Mouse (Mus musculus): Measurements from ENCODE around the gene Cpped1. TPM values are rescaled to one million over a fixed set of nuclear protein-coding genes. Genes with fewer than 3 reads are reported as not detected.

The Cpped1 gene
- polyA plus RNA-seq, 1 experiment from 2014 or later, result 21.8 TPM

- WGBS, result 48% methylated on average over 4 of the region's 4 CpGs
- no peaks in the 10 kb centered on the region for H3K9me3 ChIP-seq (ENCODE audit: control insufficient read depth, low read length)
- no peaks in the 10 kb centered on the region for H3K36me3 ChIP-seq (ENCODE audit: control insufficient read depth, insufficient read depth, low read length)
- H3K4me2 ChIP-seq (ENCODE audit: low read depth, low read length), result no peak overlapping the region
- H3K27me3 ChIP-seq (ENCODE audit: control insufficient read depth, insufficient read depth, low read depth, low read length), result no peaks in the 10 kb centered on the region
- H3K27ac ChIP-seq (ENCODE audit: low read length), result no peak overlapping the region
- H3K4me3 ChIP-seq (ENCODE audit: low read length), result no peak overlapping the region
- H3K9ac ChIP-seq (ENCODE audit: low read length), result no peak overlapping the region
- H3K4me1 ChIP-seq (replicated peaks; ENCODE audit: control insufficient read depth, insufficient read depth, low read length), result no peaks in the 10 kb centered on the region
- no peak for ATAC-seq (ENCODE audit: low read depth)
Measured at GRCm38 (mm10) chr16:11785806-11786205, 123.4 kb downstream of the Cpped1 start.

GRCm38 (mm10) chr16:11784354-11784753 lies 124.9 kb downstream of the Cpped1 start:
- Histone ChIP-seq H3K4me1 (replicated peaks; ENCODE audit: control insufficient read depth, insufficient read depth, low read length) (no peaks in the 10 kb centered on the region), H3K4me3 (ENCODE audit: low read length) (no peak overlapping the region), H3K36me3 (ENCODE audit: control insufficient read depth, insufficient read depth, low read length) (no peaks in the 10 kb centered on the region), H3K27me3 (ENCODE audit: control insufficient read depth, insufficient read depth, low read depth, low read length) (no peaks in the 10 kb centered on the region), H3K4me2 (ENCODE audit: low read depth, low read length) (no peak overlapping the region), H3K9me3 (ENCODE audit: control insufficient read depth, low read length) (no peaks in the 10 kb centered on the region), H3K27ac (ENCODE audit: low read length) (no peak overlapping the region), H3K9ac (ENCODE audit: low read length) (no peak overlapping the region)
- 62% methylated on average over 4 of the region's 4 CpGs for WGBS
- ATAC-seq (ENCODE audit: low read depth), result no peak

GRCm38 (mm10) chr16:11783337-11783736 lies 125.9 kb downstream of the Cpped1 start:
- no peaks in the 10 kb centered on the region for H3K4me1 ChIP-seq (replicated peaks; ENCODE audit: control insufficient read depth, insufficient read depth, low read length)
- no peak overlapping the region for H3K4me2 ChIP-seq (ENCODE audit: low read depth, low read length)
- H3K36me3 ChIP-seq (ENCODE audit: control insufficient read depth, insufficient read depth, low read length), result no peaks in the 10 kb centered on the region
- no peak overlapping the region for H3K9ac ChIP-seq (ENCODE audit: low read length)
- no peaks in the 10 kb centered on the region for H3K9me3 ChIP-seq (ENCODE audit: control insufficient read depth, low read length)
- no peak overlapping the region for H3K4me3 ChIP-seq (ENCODE audit: low read length)
- no peak for ATAC-seq (ENCODE audit: low read depth)
- H3K27ac ChIP-seq (ENCODE audit: low read length), result no peak overlapping the region
- no peaks in the 10 kb centered on the region for H3K27me3 ChIP-seq (ENCODE audit: control insufficient read depth, insufficient read depth, low read depth, low read length)

GRCm38 (mm10) chr16:11782082-11782481 lies 127.2 kb downstream of the Cpped1 start:
- Histone ChIP-seq H3K9ac (ENCODE audit: low read length) (no peak overlapping the region), H3K36me3 (ENCODE audit: control insufficient read depth, insufficient read depth, low read length) (no peaks in the 10 kb centered on the region), H3K4me2 (ENCODE audit: low read depth, low read length) (no peak overlapping the region), H3K4me3 (ENCODE audit: low read length) (no peak overlapping the region), H3K9me3 (ENCODE audit: control insufficient read depth, low read length) (no peaks in the 10 kb centered on the region), H3K27ac (ENCODE audit: low read length) (no peak overlapping the region), H3K4me1 (replicated peaks; ENCODE audit: control insufficient read depth, insufficient read depth, low read length) (no peaks in the 10 kb centered on the region), H3K27me3 (ENCODE audit: control insufficient read depth, insufficient read depth, low read depth, low read length) (no peaks in the 10 kb centered on the region)
- no peak for ATAC-seq (ENCODE audit: low read depth)
- 13% methylated on average over 2 of the region's 2 CpGs for WGBS

GRCm38 (mm10) chr16:11778715-11779460 lies 130.4 kb downstream of the Cpped1 start:
- no peak overlapping the region for H3K4me2 ChIP-seq (ENCODE audit: low read depth, low read length)

GRCm38 (mm10) chr16:11778191-11778590 lies 131.1 kb downstream of the Cpped1 start:
- no peak for ATAC-seq (ENCODE audit: low read depth)
- H3K9me3 ChIP-seq (ENCODE audit: control insufficient read depth, low read length), result no peaks in the 10 kb centered on the region
- H3K27ac ChIP-seq (ENCODE audit: low read length), result no peak overlapping the region
- no peak overlapping the region for H3K4me3 ChIP-seq (ENCODE audit: low read length)
- no peaks in the 10 kb centered on the region for H3K27me3 ChIP-seq (ENCODE audit: control insufficient read depth, insufficient read depth, low read depth, low read length)
- no peaks in the 10 kb centered on the region for H3K4me1 ChIP-seq (replicated peaks; ENCODE audit: control insufficient read depth, insufficient read depth, low read length)
- 62% methylated on average over 5 of the region's 5 CpGs for WGBS
- H3K4me2 ChIP-seq (ENCODE audit: low read depth, low read length), result no peak overlapping the region
- no peaks in the 10 kb centered on the region for H3K36me3 ChIP-seq (ENCODE audit: control insufficient read depth, insufficient read depth, low read length)
- no peak overlapping the region for H3K9ac ChIP-seq (ENCODE audit: low read length)

More at GRCm38 (mm10) chr16:11778715-11779460, 130.4 kb downstream of the Cpped1 start:
- no peaks in the 10 kb centered on the region for H3K27me3 ChIP-seq (ENCODE audit: control insufficient read depth, insufficient read depth, low read depth, low read length)
- no peaks in the 10 kb centered on the region for H3K9me3 ChIP-seq (ENCODE audit: control insufficient read depth, low read length)
- H3K27ac ChIP-seq (ENCODE audit: low read length), result no peak overlapping the region
- H3K9ac ChIP-seq (ENCODE audit: low read length), result no peak overlapping the region
- no peak for ATAC-seq (ENCODE audit: low read depth)
- H3K36me3 ChIP-seq (ENCODE audit: control insufficient read depth, insufficient read depth, low read length), result no peaks in the 10 kb centered on the region
- H3K4me3 ChIP-seq (ENCODE audit: low read length), result no peak overlapping the region
- no peaks in the 10 kb centered on the region for H3K4me1 ChIP-seq (replicated peaks; ENCODE audit: control insufficient read depth, insufficient read depth, low read length)
- WGBS, result 81% methylated on average over 9 of the region's 9 CpGs

GRCm38 (mm10) chr16:11776528-11776927 lies 132.7 kb downstream of the Cpped1 start:
- no peak overlapping the region for H3K4me2 ChIP-seq (ENCODE audit: low read depth, low read length)
- H3K36me3 ChIP-seq (ENCODE audit: control insufficient read depth, insufficient read depth, low read length), result no peaks in the 10 kb centered on the region
- no peak overlapping the region for H3K9ac ChIP-seq (ENCODE audit: low read length)
- no peaks in the 10 kb centered on the region for H3K27me3 ChIP-seq (ENCODE audit: control insufficient read depth, insufficient read depth, low read depth, low read length)
- 60% methylated on average over 3 of the region's 3 CpGs for WGBS
- no peak overlapping the region for H3K4me3 ChIP-seq (ENCODE audit: low read length)
- H3K27ac ChIP-seq (ENCODE audit: low read length), result no peak overlapping the region
- ATAC-seq (ENCODE audit: low read depth), result no peak
- H3K9me3 ChIP-seq (ENCODE audit: control insufficient read depth, low read length), result no peaks in the 10 kb centered on the region
- H3K4me1 ChIP-seq (replicated peaks; ENCODE audit: control insufficient read depth, insufficient read depth, low read length), result no peaks in the 10 kb centered on the region

GRCm38 (mm10) chr16:11774321-11774720 lies 134.9 kb downstream of the Cpped1 start:
- Histone ChIP-seq H3K27ac (ENCODE audit: low read length) (no peak overlapping the region), H3K9ac (ENCODE audit: low read length) (no peak overlapping the region), H3K4me1 (replicated peaks; ENCODE audit: control insufficient read depth, insufficient read depth, low read length) (no peaks in the 10 kb centered on the region), H3K4me3 (ENCODE audit: low read length) (no peak overlapping the region), H3K9me3 (ENCODE audit: control insufficient read depth, low read length) (0 out of 2 replicates have a peak, but pooled peaks cover 3% of the 10 kb centered on the region), H3K27me3 (ENCODE audit: control insufficient read depth, insufficient read depth, low read depth, low read length) (no peaks in the 10 kb centered on the region), H3K4me2 (ENCODE audit: low read depth, low read length) (no peak overlapping the region), H3K36me3 (ENCODE audit: control insufficient read depth, insufficient read depth, low read length) (no peaks in the 10 kb centered on the region)
- ATAC-seq (ENCODE audit: low read depth), result no peak
- WGBS, result 58% methylated on average over 1 of the region's 1 CpGs

- H3K4me2 ChIP-seq (ENCODE audit: low read depth, low read length), result no peak overlapping the region
- no peaks in the 10 kb centered on the region for H3K36me3 ChIP-seq (ENCODE audit: control insufficient read depth, insufficient read depth, low read length)
- no peaks in the 10 kb centered on the region for H3K4me1 ChIP-seq (replicated peaks; ENCODE audit: control insufficient read depth, insufficient read depth, low read length)
- 66% methylated on average over 2 of the region's 2 CpGs for WGBS
- no peak for ATAC-seq (ENCODE audit: low read depth)
- 0 out of 2 replicates have a peak, but pooled peaks cover 3% of the 10 kb centered on the region for H3K9me3 ChIP-seq (ENCODE audit: control insufficient read depth, low read length)
- no peaks in the 10 kb centered on the region for H3K27me3 ChIP-seq (ENCODE audit: control insufficient read depth, insufficient read depth, low read depth, low read length)
- H3K9ac ChIP-seq (ENCODE audit: low read length), result no peak overlapping the region
- H3K27ac ChIP-seq (ENCODE audit: low read length), result no peak overlapping the region
- H3K4me3 ChIP-seq (ENCODE audit: low read length), result no peak overlapping the region
Measured at GRCm38 (mm10) chr16:11772318-11772717, 136.9 kb downstream of the Cpped1 start.
